Mouse (Mus musculus): ENCODE results near the gene Ppp1r12c. TPM values are rescaled to one million over a fixed set of nuclear protein-coding genes. Genes with fewer than 3 reads are reported as not detected.

Gene Ppp1r12c
- polyA plus RNA-seq, 1 experiment from 2014 or later: 44.6 TPM

DNA sequence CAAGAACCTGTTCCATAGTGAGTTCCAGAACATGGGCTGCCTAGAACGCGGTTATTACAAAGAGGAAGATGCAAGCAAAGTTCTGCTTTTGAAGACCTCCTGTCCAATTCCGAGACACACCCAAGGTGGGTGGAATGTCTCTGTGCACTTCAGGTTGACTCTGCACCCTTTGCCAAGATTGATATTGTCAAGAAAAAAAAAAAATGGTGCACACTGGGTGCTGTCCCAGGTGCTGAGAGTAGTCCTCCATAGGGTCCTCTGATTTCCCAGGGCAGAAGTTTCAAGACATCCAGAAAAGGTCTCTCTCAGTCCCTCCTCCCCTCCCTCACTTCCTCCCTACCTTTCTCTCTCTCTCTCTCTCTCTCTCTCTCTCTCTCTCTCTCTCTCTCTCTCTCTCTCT lies 53.0 kb downstream of the Ppp1r12c start:
- Histone ChIP-seq H3K27me3 (replicated peaks) (no peaks in the 10 kb centered on the region), H3K4me1 (peaks cover 18% of the 10 kb centered on the region), H3K27ac (replicated peaks) (no peak overlapping the region), H3K36me3 (peaks cover 6% of the 10 kb centered on the region), H3K4me2 (no peak overlapping the region), H3K4me3 (replicated peaks) (no peak overlapping the region), H3K9me3 (replicated peaks) (no peaks in the 10 kb centered on the region), H3K9ac (replicated peaks) (no peak overlapping the region)
- no peak for ATAC-seq (ENCODE audit: low FRiP score)
- WGBS: 85% methylated on average over 3 of the region's 3 CpGs

DNA sequence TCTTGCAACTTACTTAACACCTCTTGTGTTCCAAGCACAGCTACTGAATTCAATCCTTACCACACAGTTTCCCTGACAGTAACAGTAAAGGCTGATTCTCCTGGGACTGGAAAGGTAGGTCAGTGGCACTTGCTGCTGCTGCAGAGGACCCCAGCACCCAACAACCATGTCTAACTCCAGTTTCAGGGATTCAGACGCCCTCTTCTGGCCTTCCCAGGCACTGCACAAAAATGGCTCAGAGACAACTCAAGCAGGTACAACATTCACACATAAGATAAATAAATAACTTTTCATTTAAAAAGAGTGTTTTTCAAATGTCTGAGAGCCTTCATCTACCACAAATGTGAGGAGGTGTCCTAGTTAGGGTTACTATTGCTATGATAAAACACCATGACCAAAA lies 54.3 kb downstream of the Ppp1r12c start:
- no peak overlapping the region for H3K27ac ChIP-seq (replicated peaks)
- no peak overlapping the region for H3K4me3 ChIP-seq (replicated peaks)
- no peak overlapping the region for H3K4me2 ChIP-seq
- ATAC-seq (ENCODE audit: low FRiP score): no peak
- H3K9me3 ChIP-seq (replicated peaks): no peaks in the 10 kb centered on the region
- H3K36me3 ChIP-seq: peaks cover 19% of the 10 kb centered on the region
- H3K4me1 ChIP-seq: peaks cover 18% of the 10 kb centered on the region
- 8% methylated on average over 1 of the region's 1 CpGs for WGBS
- H3K9ac ChIP-seq (replicated peaks): no peak overlapping the region
- no peaks in the 10 kb centered on the region for H3K27me3 ChIP-seq (replicated peaks)

DNA sequence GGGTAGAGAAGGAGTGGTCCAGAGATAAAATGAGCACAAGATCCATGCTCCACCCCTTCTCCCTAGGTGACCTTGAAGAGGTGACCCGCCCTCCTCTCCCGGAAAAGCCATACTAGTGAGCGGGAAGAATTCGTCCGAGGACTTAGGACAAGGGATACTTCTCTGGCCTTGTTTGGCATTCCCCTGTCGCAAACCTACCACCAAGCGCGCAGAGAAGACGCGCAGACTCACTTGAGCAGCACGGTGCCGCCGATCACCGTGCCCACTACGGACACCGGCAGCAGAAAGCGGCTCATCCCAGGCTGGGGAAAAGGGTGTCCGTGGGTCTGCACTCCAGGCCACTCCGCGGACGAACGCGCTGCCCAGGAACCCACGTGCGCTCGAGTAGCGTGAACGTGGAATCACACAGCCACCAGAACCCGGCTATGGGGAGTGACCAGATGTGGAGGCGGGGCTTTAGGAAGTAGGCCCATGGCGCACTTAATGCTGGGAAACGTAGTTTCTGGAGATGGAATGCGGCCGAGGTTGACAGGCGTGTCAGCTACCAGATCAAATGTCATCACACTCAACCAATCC lies 56.2 kb downstream of the Ppp1r12c start, which contains the start of gene Rdh13:
Gene Rdh13, minus strand, starts transcription at position 434 of the 576 bp plus-strand sequence.
- Histone ChIP-seq H3K36me3 (peaks cover 37% of the 10 kb centered on the region), H3K4me1 (peaks cover 18% of the 10 kb centered on the region), H3K9ac (replicated peaks) (peak within 1 kb of the TSS; percentile 74), H3K9me3 (replicated peaks) (no peaks in the 10 kb centered on the region), H3K27ac (replicated peaks) (peak within 1 kb of the TSS; percentile 87), H3K4me2 (peak within 1 kb of the TSS; percentile 73), H3K4me3 (replicated peaks) (peak within 1 kb of the TSS; percentile 75), H3K27me3 (replicated peaks) (no peaks in the 10 kb centered on the region)
- under 1% methylated on average over 35 of the region's 35 CpGs for WGBS
- peak; percentile 95 for ATAC-seq (ENCODE audit: low FRiP score)

DNA sequence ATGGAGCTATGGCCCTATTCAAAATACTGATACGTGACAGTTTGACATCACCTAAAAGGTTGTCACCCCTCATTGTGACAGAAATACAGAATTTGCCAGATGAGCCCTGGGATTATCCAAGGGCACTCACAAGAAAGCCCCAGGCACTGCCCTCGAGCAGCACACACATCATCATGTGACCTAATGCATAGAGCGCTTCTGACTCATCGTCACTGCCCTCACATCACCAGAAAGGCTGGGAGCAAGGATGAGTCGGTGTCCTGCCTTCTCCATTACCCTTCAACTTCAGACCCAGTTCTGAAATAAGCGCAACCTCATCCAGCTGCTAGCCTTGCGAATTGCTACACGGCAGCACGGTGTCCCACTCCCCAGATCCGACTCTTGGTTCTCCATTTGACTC lies 60.9 kb downstream of the Ppp1r12c start:
- Histone ChIP-seq H3K36me3 (peaks cover 67% of the 10 kb centered on the region), H3K4me2 (no peak overlapping the region), H3K4me3 (replicated peaks) (no peak overlapping the region), H3K9me3 (replicated peaks) (no peaks in the 10 kb centered on the region), H3K4me1 (peaks cover 14% of the 10 kb centered on the region), H3K9ac (replicated peaks) (no peak overlapping the region), H3K27me3 (replicated peaks) (no peaks in the 10 kb centered on the region), H3K27ac (replicated peaks) (no peak overlapping the region)
- WGBS: 96% methylated on average over 10 of the region's 10 CpGs
- ATAC-seq (ENCODE audit: low FRiP score): no peak

DNA sequence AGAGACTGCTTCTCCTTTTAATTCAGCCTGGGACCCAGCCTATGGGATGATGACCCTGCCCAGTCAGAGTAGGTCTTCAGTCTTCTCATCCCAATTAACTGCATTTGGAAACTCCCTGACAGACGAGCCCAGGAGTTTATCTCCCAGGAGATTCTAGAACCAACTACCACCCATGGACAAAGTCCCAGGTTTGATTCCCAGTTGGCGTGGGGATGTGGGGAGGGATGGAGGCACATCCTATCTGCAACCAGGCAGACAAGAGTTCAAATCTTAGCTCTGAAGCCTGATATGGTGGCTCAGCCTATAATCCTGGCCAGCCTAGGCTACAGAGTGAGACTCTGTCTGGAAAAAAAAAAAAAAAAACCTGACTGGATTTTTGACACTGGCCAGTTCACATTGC lies 63.8 kb downstream of the Ppp1r12c start:
- no peak overlapping the region for H3K27ac ChIP-seq (replicated peaks)
- no peak overlapping the region for H3K9ac ChIP-seq (replicated peaks)
- H3K4me3 ChIP-seq (replicated peaks): no peak overlapping the region
- H3K4me1 ChIP-seq: no peaks in the 10 kb centered on the region
- WGBS: 96% methylated on average over 2 of the region's 2 CpGs
- ATAC-seq (ENCODE audit: low FRiP score): no peak
- H3K9me3 ChIP-seq (replicated peaks): no peaks in the 10 kb centered on the region
- H3K27me3 ChIP-seq (replicated peaks): no peaks in the 10 kb centered on the region
- no peak overlapping the region for H3K4me2 ChIP-seq
- H3K36me3 ChIP-seq: peaks cover 81% of the 10 kb centered on the region

DNA sequence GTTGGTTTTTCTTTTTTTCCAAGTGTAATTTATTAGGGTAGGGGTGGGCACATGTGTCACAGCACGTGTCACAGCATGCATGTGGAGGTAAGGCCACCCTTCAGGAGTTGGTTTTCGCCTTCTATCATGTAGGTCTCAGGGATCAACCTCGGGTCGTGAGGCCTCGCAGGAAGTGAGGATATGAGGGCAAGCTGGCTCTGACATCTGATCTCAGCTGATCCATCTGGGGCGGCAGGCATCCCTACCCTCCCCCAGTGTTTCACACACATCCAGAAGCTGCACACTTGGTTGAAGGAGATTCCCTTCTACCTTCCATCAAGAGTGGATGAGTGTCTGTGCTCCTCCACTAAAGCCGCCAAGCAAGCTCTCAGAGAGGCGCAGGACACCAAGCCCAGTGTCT lies 69.5 kb downstream of the Ppp1r12c start:
- 93% methylated on average over 8 of the region's 8 CpGs for WGBS
- H3K4me1 ChIP-seq: no peaks in the 10 kb centered on the region; the same call in 1 of the 2 replicates
- no peak overlapping the region for H3K4me3 ChIP-seq (replicated peaks)
- no peak for ATAC-seq (ENCODE audit: low FRiP score)
- peaks cover 87% of the 10 kb centered on the region for H3K36me3 ChIP-seq
- H3K9ac ChIP-seq (replicated peaks): no peak overlapping the region
- H3K27me3 ChIP-seq (replicated peaks): no peaks in the 10 kb centered on the region
- no peak overlapping the region for H3K4me2 ChIP-seq
- H3K9me3 ChIP-seq (replicated peaks): no peaks in the 10 kb centered on the region
- H3K27ac ChIP-seq (replicated peaks): no peak overlapping the region

DNA sequence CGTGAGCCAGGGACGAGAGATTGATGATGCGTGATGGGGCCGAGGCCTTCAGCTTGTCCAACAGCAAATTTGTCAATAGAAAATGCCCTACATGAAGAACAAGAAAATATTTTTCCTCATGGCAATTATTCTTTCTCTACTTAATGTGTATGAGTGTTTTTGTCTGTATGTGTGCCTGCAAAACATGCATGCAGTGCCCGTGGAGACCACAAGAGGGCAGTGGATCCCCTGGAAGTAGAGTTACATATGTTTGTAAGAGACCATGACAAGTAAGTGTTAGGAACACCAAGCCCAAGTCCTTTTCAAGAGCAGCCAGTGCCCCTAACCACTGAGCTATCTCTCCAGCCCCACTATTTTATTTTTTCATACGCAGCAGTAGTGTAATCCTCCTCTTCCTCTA lies 69.9 kb downstream of the Ppp1r12c start:
- Histone ChIP-seq H3K36me3 (peaks cover 88% of the 10 kb centered on the region), H3K27ac (replicated peaks) (no peak overlapping the region), H3K27me3 (replicated peaks) (no peaks in the 10 kb centered on the region), H3K9me3 (replicated peaks) (no peaks in the 10 kb centered on the region), H3K4me3 (replicated peaks) (no peak overlapping the region), H3K4me1 (no peaks in the 10 kb centered on the region; the same call in 1 of the 2 replicates), H3K4me2 (no peak overlapping the region), H3K9ac (replicated peaks) (no peak overlapping the region)
- ATAC-seq (ENCODE audit: low FRiP score): no peak
- 84% methylated on average over 6 of the region's 6 CpGs for WGBS

Small RNA genes within 50 kb of the gene (microRNA-seq; reads per million reads assigned to microRNA genes)
- gene Gm24605: not detected

Other genes starting within 250 kb of the Ppp1r12c start
- 0.19 TPM in 1 of 2 replicates, not detected in the other for gene Ncr1, start 164.0 kb downstream of the Ppp1r12c start, polyA plus RNA-seq (2015; fragmentation: Nextera tagmentation; extraction: Ambion mirVana)
- gene Gp6, start 103.9 kb downstream of the Ppp1r12c start, polyA plus RNA-seq (2015; fragmentation: Nextera tagmentation; extraction: Ambion mirVana): 0.08 TPM in 1 of 2 replicates, not detected in the other
- 38.2 and 41.9 TPM in 2 replicates for gene Rdh13, start 56.0 kb downstream of the Ppp1r12c start, polyA plus RNA-seq (2015; fragmentation: Nextera tagmentation; extraction: Ambion mirVana)
- 13.1 and 14.1 TPM in 2 replicates for gene Eps8l1, start 41.0 kb downstream of the Ppp1r12c start, polyA plus RNA-seq (2015; fragmentation: Nextera tagmentation; extraction: Ambion mirVana)
- gene Tnnt1, start 14.7 kb upstream of the Ppp1r12c start, polyA plus RNA-seq (2015; fragmentation: Nextera tagmentation; extraction: Ambion mirVana): 22.8 and 29.5 TPM in 2 replicates
- gene Tnni3, start 22.5 kb upstream of the Ppp1r12c start, polyA plus RNA-seq (2015; fragmentation: Nextera tagmentation; extraction: Ambion mirVana): 1.8 and 2.4 TPM in 2 replicates
- gene Dnaaf3, start 30.8 kb upstream of the Ppp1r12c start, polyA plus RNA-seq (2015; fragmentation: Nextera tagmentation; extraction: Ambion mirVana): 1.8 and 2.1 TPM in 2 replicates
- 77.0 and 94.1 TPM in 2 replicates for gene Syt5, start 45.9 kb upstream of the Ppp1r12c start, polyA plus RNA-seq (2015; fragmentation: Nextera tagmentation; extraction: Ambion mirVana)
- 0.43 and 0.65 TPM in 2 replicates for gene Ptprh, start 102.4 kb upstream of the Ppp1r12c start, polyA plus RNA-seq (2015; fragmentation: Nextera tagmentation; extraction: Ambion mirVana)
- gene Tmem86b, start 129.7 kb upstream of the Ppp1r12c start, polyA plus RNA-seq (2015; fragmentation: Nextera tagmentation; extraction: Ambion mirVana): 1.7 and 2.3 TPM in 2 replicates
- 8.3 and 8.9 TPM in 2 replicates for gene Ppp6r1, start 157.3 kb upstream of the Ppp1r12c start, polyA plus RNA-seq (2015; fragmentation: Nextera tagmentation; extraction: Ambion mirVana)
- gene Hspbp1, start 183.4 kb upstream of the Ppp1r12c start, polyA plus RNA-seq (2015; fragmentation: Nextera tagmentation; extraction: Ambion mirVana): 156 and 173 TPM in 2 replicates
- gene Brsk1, start 188.9 kb upstream of the Ppp1r12c start, polyA plus RNA-seq (2015; fragmentation: Nextera tagmentation; extraction: Ambion mirVana): 6.5 and 6.8 TPM in 2 replicates
- gene Tmem150b, start 223.6 kb upstream of the Ppp1r12c start, polyA plus RNA-seq (2015; fragmentation: Nextera tagmentation; extraction: Ambion mirVana): 0.13 and 0.14 TPM in 2 replicates
- gene Kmt5c, start 238.4 kb upstream of the Ppp1r12c start, polyA plus RNA-seq (2015; fragmentation: Nextera tagmentation; extraction: Ambion mirVana): 56.9 and 58.2 TPM in 2 replicates

All from neural tube, embryonic 15.5 days (tissue).